ENCODE assay signal across 9 mouse cellular contexts in genomic region chr10:75833456-75834080, GRCm38 (mm10). TPM values are rescaled to one million over a fixed set of nuclear protein-coding genes. Genes with fewer than 3 reads are reported as not detected.
A peak's percentile ranks its signal among the peaks of the same experiment; 100 is the strongest.
DNase-seq lines count a peak whose midpoint lies in the region; ATAC-seq lines count a peak whose summit lies in the region.
"Had no signal": no experiment of that assay in that cellular context is flagged by ENCODE, and none has a peak within 500 bp of the region (broad histone marks: within the 10 kb centered on the region; RNA-seq: fewer than 3 reads in every experiment).

No protein-coding gene starts in this region.

- peak; percentile 22 for DNase-seq in heart, adult 8-10 months (ENCODE audit: low spot score)
- peak; percentile 35 for DNase-seq in lung, postnatal 14 days
- DNase-seq in ovary, postnatal 14 days (ENCODE audit: low spot score): no peak

- 13% methylated on average over 21 of the region's 21 CpGs for WGBS in kidney, embryonic 14.5 days
- WGBS in stomach, embryonic 16.5 days: 10% methylated on average over 21 of the region's 21 CpGs

- H3K9ac ChIP-seq in kidney, embryonic 14.5 days (ENCODE audit: low read depth, low read length): peak overlapping the region; percentile 53
- peak overlapping the region; percentile 68 for H3K9ac ChIP-seq in stomach, embryonic 16.5 days (ENCODE audit: low read length)

- peak overlapping the region; percentile 90 for H3K4me3 ChIP-seq in megakaryocyte, embryonic 14.5 days (replicated peaks)
- H3K4me3 ChIP-seq in kidney, embryonic 14.5 days (ENCODE audit: low read length): peak overlapping the region; percentile 43
- peak overlapping the region; percentile 47 for H3K4me3 ChIP-seq in stomach, embryonic 16.5 days (replicated peaks; ENCODE audit: low read length)

- H3K27me3 ChIP-seq in megakaryocyte, embryonic 14.5 days (replicated peaks): peaks cover 10% of the 10 kb centered on the region
- no peaks in the 10 kb centered on the region for H3K27me3 ChIP-seq in kidney, embryonic 14.5 days (ENCODE audit: control insufficient read depth, insufficient read depth, low read length)
- H3K27me3 ChIP-seq in stomach, embryonic 16.5 days (ENCODE audit: control insufficient read depth, insufficient read depth, low read length): no peaks in the 10 kb centered on the region

- H3K9me3 ChIP-seq in megakaryocyte, embryonic 14.5 days: 0 out of 2 replicates have a peak, but pooled peaks cover under 1% of the 10 kb centered on the region
- H3K9me3 ChIP-seq in kidney, embryonic 14.5 days (ENCODE audit: control insufficient read depth, low read length): no peaks in the 10 kb centered on the region
- no peaks in the 10 kb centered on the region for H3K9me3 ChIP-seq in stomach, embryonic 16.5 days (replicated peaks; ENCODE audit: control insufficient read depth, low read length)

- ATAC-seq in megakaryocyte, adult 5-6 weeks (ENCODE audit: poor library complexity, severe bottlenecking): no peak
- ATAC-seq in kidney, embryonic 14.5 days (ENCODE audit: low FRiP score, low TSS enrichment): no peak
- no peak for ATAC-seq in stomach, embryonic 16.5 days (ENCODE audit: insufficient read depth, low FRiP score)
- ATAC-seq in megakaryocyte-erythroid progenitor cell, adult 5-6 weeks (replicated peaks; ENCODE audit: low FRiP score, low TSS enrichment, poor library complexity, severe bottlenecking): no peak

- H3K4me2 ChIP-seq in kidney, embryonic 14.5 days (replicated peaks; ENCODE audit: low read depth, low read length): peak overlapping the region; percentile 69
- H3K4me2 ChIP-seq in stomach, embryonic 16.5 days (ENCODE audit: low read depth, low read length): peak overlapping the region; percentile 84

- H3K27ac ChIP-seq in kidney, embryonic 14.5 days (ENCODE audit: low read depth, low read length): no peak overlapping the region
- peak overlapping the region; percentile 85 for H3K27ac ChIP-seq in stomach, embryonic 16.5 days (ENCODE audit: low read length)

- peaks cover 54% of the 10 kb centered on the region for H3K4me1 ChIP-seq in megakaryocyte, embryonic 14.5 days
- H3K4me1 ChIP-seq in kidney, embryonic 14.5 days (ENCODE audit: control insufficient read depth, insufficient read depth, low read length): peaks cover 19% of the 10 kb centered on the region; the same call in 1 of the 2 replicates
- H3K4me1 ChIP-seq in stomach, embryonic 16.5 days (ENCODE audit: control insufficient read depth, insufficient read depth, low read length): peaks cover 22% of the 10 kb centered on the region

- no peaks in the 10 kb centered on the region for H3K36me3 ChIP-seq in megakaryocyte, embryonic 14.5 days (replicated peaks; ENCODE audit: low read length)
- H3K36me3 ChIP-seq in kidney, embryonic 14.5 days (ENCODE audit: control insufficient read depth, insufficient read depth, low read length): no peaks in the 10 kb centered on the region
- no peaks in the 10 kb centered on the region for H3K36me3 ChIP-seq in stomach, embryonic 16.5 days (ENCODE audit: control insufficient read depth, insufficient read depth, low read length)

RNA-seq across cellular contexts. Expression of gene Gstt2, which starts 3.7 kb away (rescaled TPM):
- 2.3 TPM in 1 of 2 replicates, not detected in the other for polyA plus RNA-seq in megakaryocyte, embryonic 14.5 days (2012; ENCODE audit: insufficient read depth, low replicate concordance)
- 4.7 and 5.9 TPM in 2 replicates for total RNA-seq in megakaryocyte, adult 5-6 weeks (2015)
- total RNA-seq in megakaryocyte, adult 5-6 weeks (2017): 1.8 and 4.7 TPM in 2 replicates
- 10 to 100 TPM in 3 of 4 experiments, 1 to 10 TPM in 1; 7.3 to 16.9 (median 13.2) TPM for total RNA-seq in heart, adult 8-10 months (2022)
- polyA plus RNA-seq in kidney, embryonic 14.5 days (2014; fragmentation: Nextera tagmentation; extraction: Ambion mirVana): 28.2 and 29.1 TPM in 2 replicates
- polyA plus RNA-seq in stomach, embryonic 16.5 days (2015; fragmentation: Nextera tagmentation; extraction: Ambion mirVana): 64.8 and 76.9 TPM in 2 replicates
- total RNA-seq in megakaryocyte-erythroid progenitor cell, adult 5-6 weeks (2014; fragmentation: Nextera tagmentation): 9.3 and 15.1 TPM in 2 replicates
- total RNA-seq in megakaryocyte-erythroid progenitor cell, adult 5-6 weeks (2017): 10.0 and 24.9 TPM in 2 replicates

RNA-seq across cellular contexts. Expression of gene Gstt4, which starts 11.2 kb away (rescaled TPM):
- polyA plus RNA-seq in megakaryocyte, embryonic 14.5 days (2012; ENCODE audit: insufficient read depth, low replicate concordance): 0.10 TPM in 1 of 2 replicates, not detected in the other
- not detected in 2 replicates for total RNA-seq in megakaryocyte, adult 5-6 weeks (2015)
- total RNA-seq in megakaryocyte, adult 5-6 weeks (2017): not detected in 2 replicates
- total RNA-seq in heart, adult 8-10 months (2022): not detected
- not detected in 2 replicates for polyA plus RNA-seq in kidney, embryonic 14.5 days (2014; fragmentation: Nextera tagmentation; extraction: Ambion mirVana)
- not detected in 2 replicates for polyA plus RNA-seq in stomach, embryonic 16.5 days (2015; fragmentation: Nextera tagmentation; extraction: Ambion mirVana)
- not detected in 2 replicates for total RNA-seq in megakaryocyte-erythroid progenitor cell, adult 5-6 weeks (2014; fragmentation: Nextera tagmentation)
- total RNA-seq in megakaryocyte-erythroid progenitor cell, adult 5-6 weeks (2017): 0.65 TPM in 1 of 2 replicates, not detected in the other
- total RNA-seq: adrenal gland, adult 18-20 months had no signal

RNA-seq across cellular contexts. Expression of gene Mif, which starts 26.5 kb away (rescaled TPM):
- polyA plus RNA-seq in megakaryocyte, embryonic 14.5 days (2012; ENCODE audit: insufficient read depth, low replicate concordance): 3,756 and 4,116 TPM in 2 replicates
- 68.9 and 73.4 TPM in 2 replicates for total RNA-seq in megakaryocyte, adult 5-6 weeks (2015)
- 87.4 and 123 TPM in 2 replicates for total RNA-seq in megakaryocyte, adult 5-6 weeks (2017)
- total RNA-seq in heart, adult 8-10 months (2022): 100 to 1,000 TPM; 216 to 258 (median 253) TPM
- 2,350 and 2,543 TPM in 2 replicates for polyA plus RNA-seq in kidney, embryonic 14.5 days (2014; fragmentation: Nextera tagmentation; extraction: Ambion mirVana)
- 1,459 and 1,538 TPM in 2 replicates for polyA plus RNA-seq in stomach, embryonic 16.5 days (2015; fragmentation: Nextera tagmentation; extraction: Ambion mirVana)
- 591 and 602 TPM in 2 replicates for total RNA-seq in megakaryocyte-erythroid progenitor cell, adult 5-6 weeks (2014; fragmentation: Nextera tagmentation)
- total RNA-seq in megakaryocyte-erythroid progenitor cell, adult 5-6 weeks (2017): 419 and 579 TPM in 2 replicates

RNA-seq across cellular contexts. Expression of gene Gstt1, which starts 35.2 kb away (rescaled TPM):
- 44.0 and 52.9 TPM in 2 replicates for polyA plus RNA-seq in megakaryocyte, embryonic 14.5 days (2012; ENCODE audit: insufficient read depth, low replicate concordance)
- total RNA-seq in megakaryocyte, adult 5-6 weeks (2015): 0.78 TPM in 1 of 2 replicates, not detected in the other
- not detected in 2 replicates for total RNA-seq in megakaryocyte, adult 5-6 weeks (2017)
- total RNA-seq in heart, adult 8-10 months (2022): 10 to 100 TPM; 15.7 to 26.4 (median 22.1) TPM
- polyA plus RNA-seq in kidney, embryonic 14.5 days (2014; fragmentation: Nextera tagmentation; extraction: Ambion mirVana): 10.6 and 12.1 TPM in 2 replicates
- 20.6 and 20.8 TPM in 2 replicates for polyA plus RNA-seq in stomach, embryonic 16.5 days (2015; fragmentation: Nextera tagmentation; extraction: Ambion mirVana)
- total RNA-seq in megakaryocyte-erythroid progenitor cell, adult 5-6 weeks (2014; fragmentation: Nextera tagmentation): 0.49 and 2.5 TPM in 2 replicates
- total RNA-seq in megakaryocyte-erythroid progenitor cell, adult 5-6 weeks (2017): 1.4 and 2.1 TPM in 2 replicates

RNA-seq across cellular contexts. Expression of gene Gstt3, which starts 52.4 kb away (rescaled TPM):
- 1.6 TPM in 1 of 2 replicates, not detected in the other for polyA plus RNA-seq in megakaryocyte, embryonic 14.5 days (2012; ENCODE audit: insufficient read depth, low replicate concordance)
- 1.4 and 2.7 TPM in 2 replicates for total RNA-seq in megakaryocyte, adult 5-6 weeks (2015)
- total RNA-seq in megakaryocyte, adult 5-6 weeks (2017): 1.5 and 1.6 TPM in 2 replicates
- 1 to 10 TPM; 3.0 to 5.6 (median 5.0) TPM for total RNA-seq in heart, adult 8-10 months (2022)
- 29.7 and 43.4 TPM in 2 replicates for polyA plus RNA-seq in kidney, embryonic 14.5 days (2014; fragmentation: Nextera tagmentation; extraction: Ambion mirVana)
- 50.2 and 55.5 TPM in 2 replicates for polyA plus RNA-seq in stomach, embryonic 16.5 days (2015; fragmentation: Nextera tagmentation; extraction: Ambion mirVana)
- 2.0 and 2.7 TPM in 2 replicates for total RNA-seq in megakaryocyte-erythroid progenitor cell, adult 5-6 weeks (2014; fragmentation: Nextera tagmentation)
- 3.0 TPM in 1 of 2 replicates, not detected in the other for total RNA-seq in megakaryocyte-erythroid progenitor cell, adult 5-6 weeks (2017)
